Mouse (Mus musculus) intestine, postnatal 0 days (tissue): ENCODE measurements at regions not wholly inside any gene's neighbourhood (a gene's known extent, or its start where the extent isn't known, plus 50 kb on each side); places are given as distances from the start of the nearest gene placed in this dataset.

Experiments
- ATAC-seq: fragments of 200-750 bp; cut with Nextera tagmentation; 2 replicates; pipeline ENCODE4 v1.8.0; 2017; ENCODE audit warnings: mild to moderate bottlenecking, moderate TSS enrichment, moderate library complexity
- H3K27ac ChIP-seq: fragments of 300-500 bp; sonication (generic); 2 replicates; pipeline ENCODE4 v1.5.1; 2014; ENCODE audit warnings: mild to moderate bottlenecking, low read depth, low read length, moderate library complexity
- H3K27me3 ChIP-seq: fragments of 300-500 bp; sonication (generic); replicated peaks from 2 replicates; pipeline ENCODE4 v1.6.1; 2014; ENCODE audit warnings: low read length, mixed read lengths; ENCODE audit not compliant: control insufficient read depth, insufficient read depth
- H3K36me3 ChIP-seq: fragments of 300-500 bp; sonication (generic); 2 replicates; pipeline ENCODE4 v1.6.1; 2014; ENCODE audit warnings: mild to moderate bottlenecking, moderate library complexity; ENCODE audit not compliant: control insufficient read depth, insufficient read depth
- H3K4me1 ChIP-seq: fragments of 300-500 bp; sonication (generic); replicated peaks from 2 replicates; pipeline ENCODE4 v1.6.1; 2014; ENCODE audit warnings: antibody characterized with exemption, low read length, mixed read lengths; ENCODE audit not compliant: control insufficient read depth, insufficient read depth
- H3K4me2 ChIP-seq: fragments of 300-500 bp; sonication (generic); replicated peaks from 2 replicates; pipeline ENCODE4 v1.6.1; 2014; ENCODE audit warnings: low read depth, mild to moderate bottlenecking, moderate library complexity
- H3K4me3 ChIP-seq: fragments of 300-500 bp; sonication (generic); 2 replicates; pipeline ENCODE4 v1.5.1; 2014; ENCODE audit warnings: low read depth, low read length
- H3K9ac ChIP-seq: fragments of 300-500 bp; sonication (generic); 2 replicates; pipeline ENCODE4 v1.6.1; 2014; ENCODE audit warnings: mild to moderate bottlenecking, low read depth, low read length
- H3K9me3 ChIP-seq: fragments of 300-500 bp; sonication (generic); 2 replicates; pipeline ENCODE4 v1.6.1; 2016; ENCODE audit warnings: mixed run types; ENCODE audit not compliant: control insufficient read depth
- CTCF ChIP-seq: sonication (generic); IDR thresholded peaks from 2 replicates; pipeline ENCODE4 v1.5.1; 2016; ENCODE audit warnings: low read depth, mild to moderate bottlenecking, control low read depth, antibody characterized with exemption, moderate library complexity
- WGBS: fragments of 180-500 bp; shearing (Covaris S2); extraction: QIAGEN DNeasy Blood & Tissue Kit; methylation state at CpG from one replicate; pipeline ENCODE4 v1.1.7; 2014; 5-methylcytosine and 5-hydroxymethylcytosine counted together

GRCm38 (mm10) chr12:51211691-51212090 is 136.2 kb upstream of the G2e3 start:
- no peak overlapping the region for H3K4me2 ChIP-seq
- whole genome bisulfite sequencing = 30% methylated on average over 2 of the region's 2 CpGs
- no peak overlapping the region for H3K4me3 ChIP-seq
- peak; percentile 48 for TF ChIP-seq CTCF
- no peak for ATAC-seq
- H3K9ac ChIP-seq = no peak overlapping the region
- no peaks in the 10 kb centered on the region for H3K27me3 ChIP-seq
- H3K36me3 ChIP-seq = no peaks in the 10 kb centered on the region
- H3K4me1 ChIP-seq = no peaks in the 10 kb centered on the region
- H3K27ac ChIP-seq = no peak overlapping the region
- no peaks in the 10 kb centered on the region for H3K9me3 ChIP-seq

- 63% methylated on average over 5 of the region's 5 CpGs for WGBS
- H3K27me3 ChIP-seq = no peaks in the 10 kb centered on the region
- H3K4me3 ChIP-seq = no peak overlapping the region
- no peak for TF ChIP-seq CTCF
- H3K27ac ChIP-seq = no peak overlapping the region
- ATAC-seq = no peak
- H3K9me3 ChIP-seq = no peaks in the 10 kb centered on the region
- H3K9ac ChIP-seq = no peak overlapping the region
- no peak overlapping the region for H3K4me2 ChIP-seq
- H3K4me1 ChIP-seq = 0 out of 2 replicates have a peak, but pooled peaks cover 3% of the 10 kb centered on the region
- no peaks in the 10 kb centered on the region for H3K36me3 ChIP-seq
Measured at GRCm38 (mm10) chr12:51196289-51196688, 151.6 kb upstream of the G2e3 start.

- no peak for TF ChIP-seq CTCF
- no peak for ATAC-seq
- no peak overlapping the region for H3K27ac ChIP-seq
- H3K27me3 ChIP-seq = no peaks in the 10 kb centered on the region
- 82% methylated on average over 8 of the region's 8 CpGs for WGBS
- H3K9ac ChIP-seq = no peak overlapping the region
- no peak overlapping the region for H3K4me2 ChIP-seq
- H3K9me3 ChIP-seq = no peaks in the 10 kb centered on the region
- H3K36me3 ChIP-seq = no peaks in the 10 kb centered on the region
- H3K4me1 ChIP-seq = 0 out of 2 replicates have a peak, but pooled peaks cover 3% of the 10 kb centered on the region
- no peak overlapping the region for H3K4me3 ChIP-seq
Measured at GRCm38 (mm10) chr12:51195136-51195535, 152.7 kb upstream of the G2e3 start.

- WGBS = 46% methylated on average over 1 of the region's 1 CpGs
- no peaks in the 10 kb centered on the region for H3K9me3 ChIP-seq
- no peak overlapping the region for H3K27ac ChIP-seq
- no peaks in the 10 kb centered on the region for H3K36me3 ChIP-seq
- no peak overlapping the region for H3K4me2 ChIP-seq
- no peak overlapping the region for H3K4me3 ChIP-seq
- no peaks in the 10 kb centered on the region for H3K4me1 ChIP-seq
- TF ChIP-seq CTCF = no peak
- H3K9ac ChIP-seq = no peak overlapping the region
- no peaks in the 10 kb centered on the region for H3K27me3 ChIP-seq
- ATAC-seq = no peak
Measured at GRCm38 (mm10) chr12:51190754-51191153, 157.1 kb upstream of the G2e3 start.

GRCm38 (mm10) chr12:51190186-51190585 is 157.7 kb upstream of the G2e3 start:
- Histone ChIP-seq H3K9ac (no peak overlapping the region), H3K36me3 (no peaks in the 10 kb centered on the region), H3K4me3 (no peak overlapping the region), H3K27me3 (no peaks in the 10 kb centered on the region), H3K4me2 (no peak overlapping the region), H3K4me1 (no peaks in the 10 kb centered on the region), H3K9me3 (no peaks in the 10 kb centered on the region), H3K27ac (no peak overlapping the region)
- ATAC-seq = no peak
- TF ChIP-seq CTCF = no peak
- 65% methylated on average over 5 of the region's 5 CpGs for WGBS

- Histone ChIP-seq H3K4me2 (no peak overlapping the region), H3K4me1 (no peaks in the 10 kb centered on the region), H3K27me3 (no peaks in the 10 kb centered on the region), H3K9ac (no peak overlapping the region), H3K9me3 (no peaks in the 10 kb centered on the region), H3K27ac (no peak overlapping the region), H3K4me3 (no peak overlapping the region), H3K36me3 (no peaks in the 10 kb centered on the region)
- TF ChIP-seq CTCF = peak; percentile 74
- ATAC-seq = no peak
Measured at GRCm38 (mm10) chr12:51188229-51188628, 159.6 kb upstream of the G2e3 start.

GRCm38 (mm10) chr12:51187726-51188125 is 160.1 kb upstream of the G2e3 start:
- no peak for ATAC-seq
- H3K9ac ChIP-seq = no peak overlapping the region
- no peaks in the 10 kb centered on the region for H3K27me3 ChIP-seq
- H3K4me2 ChIP-seq = no peak overlapping the region
- no peak overlapping the region for H3K4me3 ChIP-seq
- TF ChIP-seq CTCF = no peak
- H3K4me1 ChIP-seq = no peaks in the 10 kb centered on the region
- no peaks in the 10 kb centered on the region for H3K9me3 ChIP-seq
- H3K27ac ChIP-seq = no peak overlapping the region
- H3K36me3 ChIP-seq = no peaks in the 10 kb centered on the region
- WGBS = 69% methylated on average over 6 of the region's 6 CpGs
